Mouse (Mus musculus) cerebellum, adult 11 months (tissue): ENCODE data around the gene Rfxank.
A peak's percentile ranks its signal among the peaks of the same experiment; 100 is the strongest.

Experiments used
- DNase-seq: peaks from one replicate; pipeline ENCODE4 v3.0.0; 2022

Rfxank gene

DNA sequence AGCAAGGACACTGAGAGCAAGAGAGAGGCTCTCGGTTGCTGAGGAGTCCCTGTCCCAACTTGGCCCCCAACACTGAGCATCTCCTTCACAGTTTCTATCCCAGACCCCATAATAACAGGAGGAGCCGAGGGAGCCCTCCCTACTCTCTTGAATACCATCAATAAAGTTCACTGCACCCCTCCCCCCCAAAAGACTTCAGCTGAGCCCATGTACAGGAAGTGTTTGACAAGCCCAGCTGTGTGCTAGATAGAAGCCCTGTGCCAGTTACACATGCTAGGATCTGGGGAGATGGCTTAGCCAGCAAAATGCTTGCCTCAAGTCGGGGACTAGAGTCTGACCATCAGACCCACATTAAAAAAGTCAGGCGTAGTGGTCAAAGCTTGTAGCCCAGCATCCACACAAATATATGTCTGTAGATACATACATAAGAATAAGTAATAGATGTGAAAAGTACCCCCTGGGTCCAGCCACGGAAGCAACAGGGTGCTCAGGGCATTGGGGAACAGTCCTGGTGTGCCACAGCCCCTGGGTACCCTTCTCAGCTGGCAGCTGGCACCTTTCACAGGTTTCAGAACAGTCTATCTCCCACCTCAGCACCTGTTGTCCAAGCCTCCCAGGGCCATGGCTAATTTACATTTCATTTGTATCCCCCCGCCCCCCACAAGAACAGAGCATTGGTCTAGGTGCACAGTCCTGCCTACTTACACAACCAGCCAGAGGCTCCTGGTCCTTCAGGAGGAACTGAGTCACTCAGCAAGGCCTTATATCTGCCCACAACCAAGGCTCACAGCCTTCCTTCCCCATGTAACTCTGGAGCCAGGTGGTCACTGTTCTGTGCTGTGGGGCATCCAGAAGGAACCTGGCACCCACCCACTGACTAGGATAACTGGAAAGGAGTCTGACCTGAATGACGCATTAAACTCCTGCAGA, 9.0 kb upstream of the Rfxank start:
- DNase-seq, result no peak

DNA sequence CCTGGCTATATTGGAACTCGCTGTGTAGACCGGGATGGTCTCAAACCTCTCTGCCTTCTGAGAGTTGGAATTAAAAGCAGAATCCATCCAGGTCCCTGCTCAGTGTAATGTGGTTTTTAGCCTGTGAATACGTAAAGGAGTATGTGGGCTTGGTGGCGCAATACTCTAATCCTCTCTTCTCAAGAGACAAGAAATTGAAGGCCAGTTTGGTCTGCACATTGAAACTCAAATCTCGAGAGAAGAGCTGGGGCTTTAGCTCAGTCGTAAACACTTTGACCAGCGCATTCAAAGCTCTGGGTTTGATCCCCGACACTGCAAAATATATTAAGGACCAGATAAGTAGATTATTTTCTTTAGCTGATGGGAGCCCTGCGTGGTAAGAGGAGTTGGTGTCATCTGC, 1.0 kb upstream of the Rfxank start:
- DNase-seq, result no peak

DNA sequence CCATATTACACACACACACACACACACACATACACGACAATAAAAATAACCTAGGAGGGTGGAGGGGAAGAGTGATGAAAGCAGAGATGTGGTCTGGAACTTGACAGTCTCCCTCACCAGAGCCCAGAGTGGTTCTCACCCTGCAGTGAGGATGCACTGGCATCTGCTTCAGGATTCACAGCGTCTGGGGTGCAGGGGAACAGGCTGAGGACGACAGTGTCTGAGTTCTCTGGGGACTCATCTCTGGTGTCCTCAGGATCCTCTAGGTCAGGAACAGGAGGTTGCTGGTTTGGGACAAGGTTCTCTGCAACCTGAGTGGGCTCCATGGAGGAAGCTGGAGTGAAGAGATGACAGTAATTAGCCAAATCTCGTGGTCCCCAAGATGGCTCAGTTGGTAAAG, 1.1 kb downstream of the Rfxank start:
- no peak for DNase-seq

DNA sequence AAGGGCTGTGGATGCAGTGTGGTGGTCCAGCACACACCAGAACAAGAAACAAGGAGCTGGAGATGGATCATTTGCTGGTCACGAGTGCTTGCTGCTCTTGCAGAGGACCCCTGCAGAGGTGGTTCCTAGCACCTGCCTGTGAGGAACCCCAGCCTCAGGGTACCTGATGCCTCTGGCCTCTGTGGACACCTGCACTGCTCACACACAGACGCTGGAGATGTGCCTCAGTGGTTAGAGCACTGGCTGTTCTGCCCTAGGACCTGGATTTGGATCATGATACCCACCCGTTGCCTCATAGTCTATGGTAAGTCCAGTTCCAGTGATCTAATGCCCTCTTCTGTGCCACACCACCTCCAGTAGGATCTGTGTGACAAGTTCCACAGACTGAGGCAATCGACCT, 2.4 kb downstream of the Rfxank start:
- no peak for DNase-seq

DNA sequence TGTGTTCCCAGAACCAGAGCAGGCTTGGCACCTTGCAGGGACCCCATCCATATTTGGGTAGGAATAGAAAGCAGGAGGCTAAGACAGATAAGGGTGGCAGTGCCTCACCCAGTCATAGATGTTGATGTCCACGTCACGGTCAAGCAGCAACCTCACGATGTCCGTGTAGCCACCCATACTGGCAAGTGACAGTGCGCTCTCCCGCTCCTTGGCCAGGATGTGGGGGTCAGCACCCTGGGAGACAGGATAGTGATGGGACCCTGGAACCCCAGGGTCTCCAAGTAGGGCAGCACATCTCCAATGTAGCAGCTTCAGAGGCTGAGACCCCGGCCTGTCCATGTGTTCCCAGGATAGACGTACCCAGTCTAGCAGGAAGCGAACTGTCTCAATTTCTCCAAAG, 4.0 kb downstream of the Rfxank start:
- DNase-seq, result no peak

DNA sequence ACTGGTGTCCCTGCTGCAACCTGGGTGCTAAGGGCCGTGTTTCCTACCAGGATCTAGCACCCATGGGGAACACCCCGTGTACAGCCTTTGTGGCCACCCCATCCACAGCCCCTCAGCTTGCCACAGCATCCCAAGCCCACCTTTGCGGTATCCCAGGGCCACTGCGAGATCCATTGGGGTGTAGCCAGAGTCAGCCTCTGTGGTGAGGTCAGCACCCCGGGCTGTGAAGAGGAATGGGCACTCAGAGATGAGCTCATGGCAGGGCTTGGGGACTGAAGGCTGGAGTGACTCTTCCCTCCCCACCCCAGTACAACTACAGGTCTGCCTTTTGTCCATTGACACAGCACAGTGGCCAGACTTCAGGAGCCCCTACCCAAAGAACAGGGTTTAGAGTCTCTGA, 4.9 kb downstream of the Rfxank start:
- DNase-seq, result no peak

DNA sequence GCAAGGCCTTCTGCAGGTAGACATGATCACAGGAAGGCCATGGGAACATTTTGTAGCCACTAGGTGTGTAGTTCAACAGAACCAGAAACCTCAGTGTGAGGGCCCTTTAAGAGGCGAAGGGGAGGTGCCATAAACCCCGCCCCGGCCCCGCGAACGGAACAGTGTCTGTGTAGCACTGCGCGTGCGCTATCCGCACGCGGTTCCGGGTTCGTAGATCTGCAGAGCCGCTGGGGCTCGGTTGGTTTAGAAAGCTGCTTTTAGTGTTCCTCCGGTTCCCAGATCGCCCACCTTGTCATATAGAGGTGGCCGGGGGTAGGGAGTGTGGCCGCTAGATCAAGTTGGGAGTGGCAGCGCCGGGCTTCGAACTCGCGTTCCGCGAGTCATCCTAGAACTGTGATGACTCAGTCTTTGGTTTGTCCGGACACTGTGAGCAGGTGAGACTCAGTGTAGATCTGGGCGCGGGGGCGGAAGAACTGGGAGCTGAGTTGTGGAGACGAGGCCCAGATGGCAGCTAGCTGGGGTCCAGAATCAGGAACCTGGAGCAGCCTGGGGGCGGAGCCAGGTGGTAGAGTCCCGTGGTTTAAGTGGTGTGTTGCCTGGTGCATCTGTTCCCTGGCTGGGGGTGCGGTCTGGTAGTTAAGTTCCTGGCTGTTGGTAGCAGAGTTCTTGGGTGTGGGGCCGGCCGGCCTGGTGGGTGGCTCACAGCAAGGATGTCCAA, 7.6 kb downstream of the Rfxank start, which contains the start of gene Nr2c2ap:
Nr2c2ap (plus strand) TSS at position 168 of the 718 bp plus-strand sequence.
- DNase-seq, result peak; percentile 77

DNA sequence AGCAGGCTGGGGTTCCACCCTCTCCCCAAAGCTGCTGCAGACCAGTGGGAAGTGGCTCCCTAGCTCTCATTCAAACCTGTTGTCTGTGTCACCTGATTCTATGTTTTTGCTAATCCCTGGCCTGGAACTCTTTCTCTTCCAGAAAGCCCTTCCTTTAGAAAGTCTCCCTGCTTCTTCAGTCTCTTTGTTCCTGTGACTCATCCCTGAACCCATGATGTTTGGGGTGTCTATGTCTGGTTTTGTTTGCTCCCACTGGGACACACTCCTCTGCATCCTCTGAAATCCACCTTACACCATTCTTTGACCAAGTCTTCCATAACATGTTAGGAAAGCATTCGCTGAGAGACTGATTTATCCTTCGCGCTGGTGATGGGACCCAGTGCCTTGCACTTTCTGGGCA, 8.9 kb downstream of the Rfxank start:
- DNase-seq, result no peak

DNA sequence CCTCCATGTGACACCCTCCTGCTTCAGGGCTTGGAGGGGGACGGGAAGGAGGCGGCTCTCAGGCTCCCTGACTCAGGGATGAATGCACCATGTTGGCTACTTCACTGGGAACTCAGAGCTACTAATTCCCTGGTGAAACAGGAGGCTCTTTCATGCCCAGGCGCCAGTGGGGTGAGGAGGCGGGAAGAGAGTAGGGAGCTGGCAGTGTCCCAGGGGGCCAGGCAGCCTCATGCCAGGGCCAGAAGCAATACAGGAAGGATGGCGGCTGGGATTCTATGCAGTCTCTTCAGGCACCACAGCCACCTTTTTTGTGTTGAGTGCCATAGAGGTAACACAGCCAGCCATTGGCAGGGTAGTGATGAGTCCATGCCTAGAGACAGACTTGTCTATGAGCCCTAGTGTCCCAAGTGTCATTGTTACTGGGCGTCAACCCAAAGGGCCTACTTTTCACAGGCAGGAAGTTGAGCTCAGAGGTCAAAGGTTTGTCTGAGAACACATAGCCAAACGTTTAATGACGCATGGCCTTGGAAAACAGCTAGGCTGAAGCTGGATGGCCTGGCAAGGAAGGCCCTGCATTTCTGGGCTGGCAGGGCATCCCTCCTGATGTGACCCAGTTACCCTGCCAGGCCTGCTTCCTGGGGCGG, 9.5 kb downstream of the Rfxank start:
- DNase-seq, result peak; percentile 47

DNA sequence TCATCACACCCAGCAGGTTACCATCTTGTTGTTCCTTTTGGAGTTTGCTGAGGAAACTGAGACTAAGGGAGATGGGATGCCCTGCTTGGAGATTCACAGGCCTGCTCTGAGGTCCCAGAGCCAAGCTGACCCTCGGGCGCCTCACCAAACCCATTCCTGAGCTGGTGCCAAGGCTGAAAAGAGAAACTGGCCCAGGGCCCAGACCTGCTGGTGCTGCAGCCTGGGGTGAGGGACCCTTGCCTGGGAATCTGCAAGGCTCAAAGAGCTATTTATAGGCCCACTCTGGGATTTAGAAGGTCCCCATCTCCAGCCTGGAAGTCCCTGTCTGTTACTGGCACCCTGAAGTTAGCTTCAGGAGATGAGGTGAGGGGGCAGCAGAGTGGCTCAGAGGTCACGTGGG, 10.5 kb downstream of the Rfxank start:
- DNase-seq, result no peak

DNA sequence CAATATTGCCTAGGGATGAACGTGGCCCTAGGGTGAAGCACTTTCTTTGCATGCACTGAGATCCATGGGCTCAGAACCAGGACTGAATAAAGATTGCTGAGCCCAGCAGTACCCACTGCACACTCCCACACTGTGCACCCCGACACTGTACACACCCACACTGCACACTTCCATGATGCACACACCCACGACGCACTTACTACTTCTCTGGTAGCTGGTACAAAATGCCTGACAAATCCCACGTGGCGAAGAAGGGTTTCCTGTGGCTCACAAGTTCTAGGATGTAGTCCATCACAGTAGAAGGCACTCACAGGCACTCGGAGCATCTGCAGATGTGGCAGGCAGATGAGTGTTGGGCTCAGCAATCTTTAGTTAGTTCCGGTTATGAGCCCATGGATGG, 14.0 kb downstream of the Rfxank start:
- DNase-seq, result no peak

DNA sequence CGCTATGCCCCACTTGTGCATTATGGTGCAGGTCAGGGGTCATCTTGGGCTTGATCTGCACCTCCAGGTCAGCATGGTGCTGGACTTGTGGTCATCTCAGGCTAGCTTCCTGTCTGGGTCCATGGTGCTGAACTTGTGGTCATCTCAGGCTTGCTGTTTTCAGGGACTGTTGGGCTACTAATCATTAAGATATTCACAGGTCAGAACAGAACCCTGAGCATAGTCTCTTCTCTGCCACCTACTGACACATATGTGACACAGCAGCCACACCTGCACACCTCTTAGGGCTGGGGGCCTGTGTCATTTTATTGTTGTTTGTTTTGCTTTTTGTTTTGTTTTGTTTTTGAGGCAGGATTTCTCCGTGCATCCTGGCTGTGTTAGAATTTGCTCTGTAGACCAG, 16.1 kb downstream of the Rfxank start:
- DNase-seq, result no peak

DNA sequence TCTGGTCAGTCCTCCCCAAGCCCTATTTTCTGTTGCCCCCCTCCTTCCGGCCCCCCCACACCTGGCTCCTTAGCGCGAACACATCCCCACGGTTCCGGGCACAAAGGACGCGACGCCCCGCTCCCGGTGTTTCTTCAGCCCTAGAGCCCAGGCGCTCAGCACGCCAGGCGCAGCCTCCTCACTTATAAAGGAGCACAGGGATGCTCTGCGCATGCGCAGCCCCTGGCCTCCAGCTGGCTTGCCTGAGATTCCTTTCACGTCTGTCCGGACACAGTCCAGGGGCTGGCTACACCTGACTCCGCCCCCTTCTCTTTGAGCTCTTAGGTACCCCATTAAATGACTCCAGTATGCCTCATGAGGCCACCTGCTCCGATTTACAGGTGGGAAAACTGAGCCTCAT, 18.3 kb downstream of the Rfxank start, which contains the start of gene Ncan:
Ncan (minus strand) TSS at position 207 of the 400 bp plus-strand sequence.
- peak; percentile 83 for DNase-seq

DNA sequence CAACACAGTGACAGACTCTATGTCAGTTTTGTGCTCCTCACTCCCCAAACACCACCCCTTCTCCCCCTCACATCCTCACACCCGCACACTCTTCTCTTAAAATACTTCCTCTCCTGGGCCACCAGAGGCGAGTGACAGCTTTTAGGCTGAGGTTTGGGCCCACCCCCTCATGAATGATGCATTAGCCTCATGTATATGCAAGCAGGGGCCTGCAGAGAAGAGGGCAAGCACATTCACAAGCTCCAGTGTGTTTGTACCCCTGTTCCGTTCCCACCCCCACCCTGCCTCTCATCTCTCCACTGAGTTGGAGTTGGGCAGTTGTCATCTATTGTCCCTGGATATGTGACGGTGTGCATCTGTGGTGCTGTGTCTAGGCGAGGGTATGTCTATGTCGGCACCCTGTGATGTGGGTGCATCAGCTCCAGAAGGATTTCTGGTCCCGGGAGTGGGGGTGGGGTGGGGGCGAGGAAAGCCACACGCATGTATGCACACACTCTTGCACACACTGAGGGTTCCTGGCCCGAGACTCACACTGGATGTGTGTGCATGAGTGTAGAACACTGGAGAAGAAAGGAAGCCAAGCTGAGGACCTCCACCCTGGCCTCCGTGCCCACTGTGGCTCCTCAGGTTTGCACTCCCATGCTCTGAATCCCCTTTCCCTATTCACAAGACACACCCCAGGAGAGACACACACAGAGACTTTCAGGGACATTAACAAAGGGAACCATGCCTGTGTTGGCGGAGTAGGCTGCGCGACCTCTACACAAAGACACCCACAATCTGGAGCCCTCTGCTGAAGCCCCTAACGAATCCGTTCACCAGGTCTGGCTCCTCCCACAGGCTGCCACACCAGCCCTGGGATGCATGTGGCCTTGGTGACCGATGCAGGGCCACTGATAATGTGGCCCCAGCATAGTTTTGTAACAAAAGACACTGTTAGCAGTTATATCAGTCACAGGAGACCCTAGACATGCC, 19.9 kb downstream of the Rfxank start:
- DNase-seq, result no peak

DNA sequence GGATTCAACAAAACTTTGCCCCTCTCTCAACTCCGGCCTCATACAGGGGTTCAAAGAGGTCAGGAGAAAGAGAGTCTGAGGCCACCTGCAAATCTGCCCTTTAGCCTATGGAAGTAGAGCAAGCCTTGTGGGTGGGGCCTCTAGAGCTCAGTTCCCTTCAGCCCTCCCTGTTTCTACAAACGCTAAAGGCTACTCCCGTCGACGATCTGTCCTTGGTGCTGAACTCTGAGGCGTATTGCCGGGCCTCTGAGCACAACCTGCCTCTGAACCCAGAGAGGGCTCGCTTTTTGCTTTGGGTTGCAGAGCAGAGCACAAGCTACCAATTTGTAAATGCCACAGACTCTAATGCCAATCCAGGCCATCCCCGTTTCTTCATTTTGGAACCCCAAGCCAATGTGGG, 21.3 kb downstream of the Rfxank start:
- DNase-seq, result no peak

DNA sequence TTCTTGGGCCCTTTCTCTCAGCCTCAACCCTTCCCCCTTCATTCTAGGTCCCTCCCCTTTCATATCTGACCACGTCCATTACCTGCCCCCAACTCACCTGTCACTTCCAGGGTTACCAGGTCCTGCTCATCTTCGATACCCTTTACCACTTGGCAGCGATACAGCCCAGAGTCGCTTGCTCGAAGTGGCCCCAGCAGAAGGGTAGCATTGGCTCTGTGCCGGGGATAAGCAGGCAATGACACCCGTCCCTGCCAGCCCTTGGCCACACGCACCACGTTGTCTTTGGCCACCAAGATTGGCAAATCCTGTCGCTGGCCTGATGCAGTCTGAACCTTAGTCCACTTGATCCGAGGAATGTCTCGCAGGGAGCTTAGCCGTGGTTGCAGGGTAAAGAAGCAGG, 24.1 kb downstream of the Rfxank start:
- no peak for DNase-seq

DNA sequence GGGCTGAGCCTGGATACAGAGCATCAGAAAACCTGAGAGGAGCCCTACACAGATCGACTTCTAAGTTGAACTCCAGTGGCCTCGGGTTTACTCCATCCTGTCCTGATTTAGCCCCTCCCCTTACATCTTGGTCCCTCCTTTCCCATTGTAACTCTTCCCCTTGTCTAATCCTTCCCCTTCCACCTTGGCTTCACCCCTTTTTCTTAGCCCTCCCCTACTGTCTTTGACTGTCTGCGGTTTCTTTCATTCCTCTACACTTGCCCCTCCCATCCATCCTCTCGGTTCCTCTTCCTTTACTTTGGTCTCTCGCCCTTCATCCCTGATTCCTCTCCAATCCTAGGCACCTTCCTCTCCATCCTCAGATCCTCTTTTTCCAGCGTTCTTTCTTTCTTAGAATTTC, 24.5 kb downstream of the Rfxank start:
- DNase-seq, result no peak

DNA sequence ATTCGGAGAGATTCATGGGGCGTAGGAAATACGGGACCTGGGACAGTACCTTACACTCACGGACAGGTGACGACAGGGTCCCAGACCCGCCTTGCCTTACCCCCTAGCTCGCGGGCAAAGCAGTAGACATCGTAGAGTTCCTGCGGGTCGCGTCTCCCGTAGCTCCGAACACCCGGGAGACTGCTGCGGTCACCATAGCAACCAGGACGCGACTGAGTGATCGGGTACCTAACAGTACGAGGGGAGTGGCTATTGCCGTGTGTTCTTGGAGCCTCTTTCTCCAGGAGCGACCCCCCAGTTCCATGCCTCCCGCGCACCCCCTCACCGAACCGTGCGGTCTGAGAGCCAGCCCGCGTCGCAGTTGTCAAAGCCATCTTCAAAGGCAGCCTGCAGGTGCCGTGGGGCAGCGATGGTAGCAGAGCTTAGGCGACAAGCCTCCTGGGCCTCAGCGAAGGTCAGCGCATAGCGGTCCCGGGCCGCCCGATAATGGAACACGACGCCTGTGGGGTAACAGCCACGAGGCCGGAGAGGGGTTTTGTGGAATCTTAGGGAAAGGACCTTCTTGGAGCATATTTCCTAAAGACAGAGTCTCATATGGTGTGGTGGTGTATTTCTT, 26.4 kb downstream of the Rfxank start:
- no peak for DNase-seq

DNA sequence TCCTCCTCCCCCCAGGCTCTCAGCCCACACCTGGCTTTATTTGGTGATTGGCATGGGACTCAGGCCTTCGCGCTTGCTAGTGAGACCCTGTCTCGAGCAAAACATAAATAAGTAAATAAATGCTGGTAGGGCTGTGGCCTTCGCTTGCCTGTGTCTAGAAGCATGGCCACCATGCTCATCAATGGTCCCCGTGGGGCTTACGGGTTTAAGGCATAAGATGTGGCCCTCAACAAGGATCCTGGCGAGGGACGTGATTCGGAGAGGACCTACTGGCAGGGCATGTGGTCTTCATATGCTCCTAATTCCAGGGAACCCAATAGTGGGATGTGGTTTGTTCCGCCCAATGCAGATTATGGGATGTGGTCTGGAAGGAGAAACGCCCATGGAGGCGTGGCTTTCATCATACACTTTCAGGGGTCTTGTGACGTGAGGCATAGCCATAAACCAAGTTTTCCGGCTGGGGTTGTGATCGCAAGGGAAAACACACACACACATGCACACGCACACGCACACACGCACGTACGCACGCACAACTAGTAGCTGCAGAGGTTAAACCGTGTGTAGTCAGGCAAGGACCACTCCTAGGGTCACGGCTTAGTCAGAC, 27.7 kb downstream of the Rfxank start:
- no peak for DNase-seq

DNA sequence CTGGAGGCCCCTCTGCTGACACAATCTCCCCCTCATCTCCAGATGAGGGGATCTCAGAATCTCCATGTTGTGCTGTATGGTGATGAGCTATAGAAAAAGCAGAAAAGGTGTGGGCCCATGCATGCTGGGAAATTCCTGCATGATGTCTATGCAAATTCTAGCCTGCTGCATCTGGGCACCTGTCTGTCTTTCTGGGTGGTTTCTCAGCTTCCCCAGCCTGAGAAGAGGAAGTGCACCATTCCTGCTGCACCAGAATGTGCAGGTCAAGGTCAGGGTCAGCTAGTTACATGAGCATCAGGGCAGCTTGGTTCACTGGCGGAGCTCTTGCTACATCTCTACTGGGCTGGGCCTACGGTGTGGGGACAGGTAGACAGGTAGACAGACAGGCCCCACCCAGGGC, 28.5 kb downstream of the Rfxank start:
- no peak for DNase-seq

DNA sequence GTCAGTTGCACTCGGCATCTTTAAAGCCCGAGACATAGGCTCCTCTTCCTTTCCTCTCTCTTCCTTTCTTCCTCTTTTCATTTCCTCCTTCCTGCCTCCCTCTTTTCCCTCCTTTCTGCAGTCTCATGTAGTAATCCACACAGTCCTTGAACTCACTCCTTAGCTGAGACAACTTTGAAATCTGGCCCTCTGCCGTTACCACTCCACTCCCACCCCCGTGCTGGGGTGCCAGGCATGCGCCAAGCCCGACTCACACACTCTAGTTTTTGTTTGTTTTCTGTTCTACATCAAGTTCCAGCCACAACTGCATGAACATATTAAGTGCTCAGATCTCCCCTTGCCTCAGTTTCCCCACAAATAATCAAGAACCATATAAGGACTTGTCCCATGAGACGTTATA, 34.0 kb downstream of the Rfxank start:
- DNase-seq, result no peak

DNA sequence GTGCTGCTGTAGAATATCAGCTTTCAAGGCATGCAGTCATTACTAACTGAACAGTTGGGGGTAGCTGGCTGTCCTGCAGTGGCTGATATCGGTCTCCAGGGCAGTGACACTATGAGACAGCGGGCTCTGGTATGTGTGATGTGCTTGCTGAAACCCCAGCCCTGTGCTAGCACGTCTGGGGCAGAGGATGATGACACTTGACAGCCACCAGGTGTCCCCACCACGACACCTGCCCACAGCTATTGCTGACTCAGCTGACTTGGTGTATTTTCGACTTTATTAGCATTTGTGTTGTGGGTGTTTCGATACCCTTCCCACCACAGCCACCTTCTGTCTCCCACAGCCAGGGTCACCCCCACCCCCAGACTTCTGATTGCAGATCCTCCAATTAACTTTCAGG, 34.4 kb downstream of the Rfxank start:
- no peak for DNase-seq
